Mouse (Mus musculus) bone marrow, adult 2 months (tissue): ENCODE measurements around the gene Spindoc.

ENCODE experiments used
- CTCF ChIP-seq: fragments of 200-500 bp; IDR thresholded peaks from 2 replicates; pipeline ENCODE4 v1.5.1; 2011; ENCODE audit warnings: low read length, control low read depth; ENCODE audit not compliant: control insufficient read depth, insufficient read depth
- POLR2A ChIP-seq: fragments of 200-500 bp; IDR thresholded peaks from 2 replicates; pipeline ENCODE4 v1.6.1; 2011; ENCODE audit warnings: low read depth, mild to moderate bottlenecking, control low read depth, low read length, borderline replicate concordance; ENCODE audit not compliant: control insufficient read depth

DNA sequence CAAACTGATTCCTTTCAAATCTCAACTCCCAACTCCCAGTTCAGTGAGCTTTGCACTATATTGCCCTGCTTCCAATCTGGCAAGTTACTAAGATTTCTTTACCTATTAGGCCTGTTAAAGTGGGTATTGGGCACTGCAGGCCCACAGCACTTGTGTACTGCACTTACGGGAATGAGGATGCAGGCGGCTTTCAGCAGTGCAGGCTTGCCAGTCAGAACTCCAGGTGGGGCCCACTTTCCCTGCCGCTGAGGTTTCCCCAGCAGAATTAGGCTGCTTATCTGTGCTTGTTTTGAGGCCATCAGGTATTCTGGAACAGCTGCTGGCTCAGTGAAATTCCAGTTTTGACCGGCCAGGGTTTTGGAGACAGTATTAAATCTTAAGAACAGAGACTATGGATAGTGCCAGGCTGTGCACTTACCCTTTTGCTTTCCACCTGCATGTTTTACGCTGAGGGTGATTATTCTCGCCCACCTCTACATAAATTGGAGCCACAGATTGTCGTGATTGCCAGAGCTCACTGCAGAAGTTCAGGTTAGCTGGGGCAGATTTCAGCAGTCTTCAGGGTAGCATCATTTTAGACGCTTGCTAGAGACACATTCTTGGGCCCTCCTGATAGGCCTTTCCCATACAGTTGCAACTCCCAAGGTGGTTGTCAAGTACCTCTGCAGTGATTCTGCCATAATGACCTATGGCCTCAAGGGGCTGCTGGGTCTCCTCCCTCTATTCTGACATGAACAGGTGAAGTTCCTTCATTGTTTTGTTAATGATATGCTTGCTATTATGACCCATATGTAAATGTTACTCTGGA, 42.0 kb upstream of the Spindoc start:
- no peak for TF ChIP-seq POLR2A
- no peak for TF ChIP-seq CTCF
